Mouse (Mus musculus): Measurements from ENCODE around the gene Kcnh1. TPM values are rescaled to one million over a fixed set of nuclear protein-coding genes. Genes with fewer than 3 reads are reported as not detected.

The Kcnh1 gene
- polyA plus RNA-seq, 1 experiment from 2014 or later = 3.5 TPM

GRCm38 (mm10) chr1:192324223-192324622 is 133.6 kb downstream of the Kcnh1 start:
- H3K9ac ChIP-seq (ENCODE audit: low read depth, low read length) = no peak overlapping the region
- H3K9me3 ChIP-seq (ENCODE audit: control insufficient read depth, low read length) = no peaks in the 10 kb centered on the region
- no peaks in the 10 kb centered on the region for H3K36me3 ChIP-seq (ENCODE audit: control insufficient read depth, insufficient read depth, low read length)
- H3K4me1 ChIP-seq (ENCODE audit: control insufficient read depth, insufficient read depth, low read depth, low read length) = no peaks in the 10 kb centered on the region
- ATAC-seq = no peak
- no peak overlapping the region for H3K27ac ChIP-seq (ENCODE audit: low read depth, low read length)
- no peak overlapping the region for H3K4me2 ChIP-seq (ENCODE audit: low read length)
- 66% methylated on average over 3 of the region's 3 CpGs for WGBS
- H3K27me3 ChIP-seq (replicated peaks; ENCODE audit: control insufficient read depth, insufficient read depth, low read length) = no peaks in the 10 kb centered on the region
- H3K4me3 ChIP-seq (ENCODE audit: low read length) = no peak overlapping the region

DNA sequence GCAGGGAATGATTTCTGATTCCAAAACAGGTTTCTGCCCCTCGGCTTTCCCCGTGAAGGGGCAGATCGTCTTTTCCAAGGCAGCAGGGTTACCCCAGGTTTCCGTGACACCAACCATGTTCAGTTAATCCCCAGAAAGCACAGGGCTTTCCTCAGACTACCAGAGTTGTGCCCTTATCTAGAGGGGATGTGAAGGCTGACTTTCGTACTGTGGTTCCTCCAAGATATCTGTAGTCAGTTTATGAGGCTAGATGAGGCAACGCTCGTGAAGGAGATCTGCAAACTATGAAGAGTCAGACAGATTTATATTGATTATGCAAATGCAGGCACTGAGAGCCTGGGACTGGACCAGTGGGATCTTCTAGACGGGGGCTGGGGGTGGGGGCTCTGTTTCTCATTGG is 136.5 kb downstream of the Kcnh1 start:
- Histone ChIP-seq H3K4me2 (ENCODE audit: low read length) (no peak overlapping the region), H3K9ac (ENCODE audit: low read depth, low read length) (no peak overlapping the region), H3K27ac (ENCODE audit: low read depth, low read length) (no peak overlapping the region), H3K27me3 (replicated peaks; ENCODE audit: control insufficient read depth, insufficient read depth, low read length) (no peaks in the 10 kb centered on the region), H3K4me3 (ENCODE audit: low read length) (no peak overlapping the region), H3K36me3 (ENCODE audit: control insufficient read depth, insufficient read depth, low read length) (no peaks in the 10 kb centered on the region), H3K4me1 (ENCODE audit: control insufficient read depth, insufficient read depth, low read depth, low read length) (no peaks in the 10 kb centered on the region), H3K9me3 (ENCODE audit: control insufficient read depth, low read length) (no peaks in the 10 kb centered on the region)
- no peak for ATAC-seq
- 90% methylated on average over 8 of the region's 8 CpGs for WGBS

GRCm38 (mm10) chr1:192331207-192331606 is 140.6 kb downstream of the Kcnh1 start:
- no peak overlapping the region for H3K9ac ChIP-seq (ENCODE audit: low read depth, low read length)
- H3K9me3 ChIP-seq (ENCODE audit: control insufficient read depth, low read length) = no peaks in the 10 kb centered on the region
- no peak for ATAC-seq
- H3K36me3 ChIP-seq (ENCODE audit: control insufficient read depth, insufficient read depth, low read length) = no peaks in the 10 kb centered on the region
- no peak overlapping the region for H3K4me2 ChIP-seq (ENCODE audit: low read length)
- no peaks in the 10 kb centered on the region for H3K27me3 ChIP-seq (replicated peaks; ENCODE audit: control insufficient read depth, insufficient read depth, low read length)
- H3K4me3 ChIP-seq (ENCODE audit: low read length) = no peak overlapping the region
- H3K27ac ChIP-seq (ENCODE audit: low read depth, low read length) = no peak overlapping the region
- 90% methylated on average over 6 of the region's 6 CpGs for WGBS
- H3K4me1 ChIP-seq (ENCODE audit: control insufficient read depth, insufficient read depth, low read depth, low read length) = no peaks in the 10 kb centered on the region

GRCm38 (mm10) chr1:192336029-192336428 is 145.5 kb downstream of the Kcnh1 start:
- 88% methylated on average over 5 of the region's 5 CpGs for WGBS
- no peaks in the 10 kb centered on the region for H3K36me3 ChIP-seq (ENCODE audit: control insufficient read depth, insufficient read depth, low read length)
- no peak overlapping the region for H3K9ac ChIP-seq (ENCODE audit: low read depth, low read length)

GRCm38 (mm10) chr1:192339361-192340077 is 148.9 kb downstream of the Kcnh1 start:
- no peak for ATAC-seq
- no peaks in the 10 kb centered on the region for H3K27me3 ChIP-seq (replicated peaks; ENCODE audit: control insufficient read depth, insufficient read depth, low read length)
- no peaks in the 10 kb centered on the region for H3K36me3 ChIP-seq (ENCODE audit: control insufficient read depth, insufficient read depth, low read length)
- no peaks in the 10 kb centered on the region for H3K4me1 ChIP-seq (ENCODE audit: control insufficient read depth, insufficient read depth, low read depth, low read length)
- no peaks in the 10 kb centered on the region for H3K9me3 ChIP-seq (ENCODE audit: control insufficient read depth, low read length)
- no peak overlapping the region for H3K4me3 ChIP-seq (ENCODE audit: low read length)
- 79% methylated on average over 9 of the region's 9 CpGs for WGBS
- H3K27ac ChIP-seq (ENCODE audit: low read depth, low read length) = no peak overlapping the region
- H3K4me2 ChIP-seq (ENCODE audit: low read length) = no peak overlapping the region
- H3K9ac ChIP-seq (ENCODE audit: low read depth, low read length) = no peak overlapping the region

More at GRCm38 (mm10) chr1:192336029-192336428, 145.5 kb downstream of the Kcnh1 start:
- no peaks in the 10 kb centered on the region for H3K9me3 ChIP-seq (ENCODE audit: control insufficient read depth, low read length)
- no peaks in the 10 kb centered on the region for H3K27me3 ChIP-seq (replicated peaks; ENCODE audit: control insufficient read depth, insufficient read depth, low read length)
- no peak overlapping the region for H3K4me3 ChIP-seq (ENCODE audit: low read length)
- H3K27ac ChIP-seq (ENCODE audit: low read depth, low read length) = no peak overlapping the region
- ATAC-seq = no peak
- H3K4me2 ChIP-seq (ENCODE audit: low read length) = no peak overlapping the region
- H3K4me1 ChIP-seq (ENCODE audit: control insufficient read depth, insufficient read depth, low read depth, low read length) = no peaks in the 10 kb centered on the region

DNA sequence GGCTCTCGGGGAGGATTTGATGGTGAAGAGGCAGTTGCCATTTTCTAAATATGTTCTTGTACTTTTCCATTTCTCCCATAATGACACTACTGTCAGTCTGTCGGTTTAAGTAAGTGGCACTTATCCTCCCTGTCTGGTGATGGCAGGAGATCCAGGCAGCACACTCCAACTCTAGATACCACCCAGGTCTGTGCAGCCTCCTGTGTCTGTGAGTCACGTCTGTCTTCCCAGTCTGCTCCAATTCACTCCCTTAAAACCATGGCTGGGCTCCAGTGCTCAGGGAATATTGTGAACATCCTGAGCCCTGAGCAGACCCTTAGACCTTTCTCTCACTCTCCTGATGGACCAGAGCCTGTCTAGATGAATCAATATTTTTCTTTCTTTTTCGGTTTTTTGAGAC is 151.2 kb downstream of the Kcnh1 start:
- no peak for ATAC-seq
- Histone ChIP-seq H3K9me3 (ENCODE audit: control insufficient read depth, low read length) (no peaks in the 10 kb centered on the region), H3K4me1 (ENCODE audit: control insufficient read depth, insufficient read depth, low read depth, low read length) (no peaks in the 10 kb centered on the region), H3K4me2 (ENCODE audit: low read length) (no peak overlapping the region), H3K27ac (ENCODE audit: low read depth, low read length) (no peak overlapping the region), H3K4me3 (ENCODE audit: low read length) (no peak overlapping the region), H3K27me3 (replicated peaks; ENCODE audit: control insufficient read depth, insufficient read depth, low read length) (no peaks in the 10 kb centered on the region), H3K36me3 (ENCODE audit: control insufficient read depth, insufficient read depth, low read length) (no peaks in the 10 kb centered on the region), H3K9ac (ENCODE audit: low read depth, low read length) (no peak overlapping the region)
- 85% methylated on average over 4 of the region's 4 CpGs for WGBS

- no peak overlapping the region for H3K4me3 ChIP-seq (ENCODE audit: low read length)
- H3K9ac ChIP-seq (ENCODE audit: low read depth, low read length) = no peak overlapping the region
- no peak overlapping the region for H3K4me2 ChIP-seq (ENCODE audit: low read length)
- no peaks in the 10 kb centered on the region for H3K27me3 ChIP-seq (replicated peaks; ENCODE audit: control insufficient read depth, insufficient read depth, low read length)
- no peaks in the 10 kb centered on the region for H3K36me3 ChIP-seq (ENCODE audit: control insufficient read depth, insufficient read depth, low read length)
- H3K27ac ChIP-seq (ENCODE audit: low read depth, low read length) = no peak overlapping the region
- no peak for ATAC-seq
- H3K4me1 ChIP-seq (ENCODE audit: control insufficient read depth, insufficient read depth, low read depth, low read length) = no peaks in the 10 kb centered on the region
- 93% methylated on average over 4 of the region's 4 CpGs for WGBS
- H3K9me3 ChIP-seq (ENCODE audit: control insufficient read depth, low read length) = no peaks in the 10 kb centered on the region
Measured at GRCm38 (mm10) chr1:192343996-192344395, 153.4 kb downstream of the Kcnh1 start.

- no peak overlapping the region for H3K9ac ChIP-seq (ENCODE audit: low read depth, low read length)
- no peaks in the 10 kb centered on the region for H3K9me3 ChIP-seq (ENCODE audit: control insufficient read depth, low read length)
- H3K4me1 ChIP-seq (ENCODE audit: control insufficient read depth, insufficient read depth, low read depth, low read length) = no peaks in the 10 kb centered on the region
- H3K27me3 ChIP-seq (replicated peaks; ENCODE audit: control insufficient read depth, insufficient read depth, low read length) = no peaks in the 10 kb centered on the region
- WGBS = 74% methylated on average over 5 of the region's 5 CpGs
- no peak overlapping the region for H3K4me2 ChIP-seq (ENCODE audit: low read length)
- no peak for ATAC-seq
- no peak overlapping the region for H3K27ac ChIP-seq (ENCODE audit: low read depth, low read length)
- no peaks in the 10 kb centered on the region for H3K36me3 ChIP-seq (ENCODE audit: control insufficient read depth, insufficient read depth, low read length)
- H3K4me3 ChIP-seq (ENCODE audit: low read length) = no peak overlapping the region
Measured at GRCm38 (mm10) chr1:192347327-192347726, 156.8 kb downstream of the Kcnh1 start.

DNA sequence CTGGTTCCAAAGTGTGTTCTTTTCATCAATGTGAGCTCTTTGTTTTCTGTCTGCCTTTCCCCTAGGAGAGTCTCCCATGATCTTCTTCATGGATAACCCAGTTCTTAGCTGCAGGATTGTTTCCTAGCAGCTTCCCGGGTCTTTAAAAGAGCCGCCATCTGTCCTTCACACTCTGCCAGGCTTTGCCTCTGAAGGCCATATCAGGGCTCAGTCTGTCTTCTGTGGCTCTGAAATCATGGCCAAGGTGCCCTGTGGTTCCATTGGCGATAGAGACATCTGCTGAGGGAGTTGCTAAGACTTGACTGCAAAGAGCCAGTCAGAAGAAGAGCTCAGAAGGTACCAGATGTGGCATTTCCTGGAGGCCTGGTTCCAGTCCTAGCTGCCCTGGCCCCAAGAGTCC is 165.7 kb downstream of the Kcnh1 start:
- no peaks in the 10 kb centered on the region for H3K36me3 ChIP-seq (ENCODE audit: control insufficient read depth, insufficient read depth, low read length)
- no peaks in the 10 kb centered on the region for H3K4me1 ChIP-seq (ENCODE audit: control insufficient read depth, insufficient read depth, low read depth, low read length)
- no peaks in the 10 kb centered on the region for H3K9me3 ChIP-seq (ENCODE audit: control insufficient read depth, low read length)
- no peaks in the 10 kb centered on the region for H3K27me3 ChIP-seq (replicated peaks; ENCODE audit: control insufficient read depth, insufficient read depth, low read length)
- ATAC-seq = no peak
- 82% methylated on average over 3 of the region's 3 CpGs for WGBS
- no peak overlapping the region for H3K27ac ChIP-seq (ENCODE audit: low read depth, low read length)
- H3K9ac ChIP-seq (ENCODE audit: low read depth, low read length) = no peak overlapping the region
- no peak overlapping the region for H3K4me3 ChIP-seq (ENCODE audit: low read length)
- H3K4me2 ChIP-seq (ENCODE audit: low read length) = no peak overlapping the region
